Mouse (Mus musculus): Measurements from ENCODE around the gene Tmppe. TPM values are rescaled to one million over a fixed set of nuclear protein-coding genes. Genes with fewer than 3 reads are reported as not detected.

Tmppe gene
- polyA plus RNA-seq, 1 experiment from 2014 or later = 5.7 TPM

DNA sequence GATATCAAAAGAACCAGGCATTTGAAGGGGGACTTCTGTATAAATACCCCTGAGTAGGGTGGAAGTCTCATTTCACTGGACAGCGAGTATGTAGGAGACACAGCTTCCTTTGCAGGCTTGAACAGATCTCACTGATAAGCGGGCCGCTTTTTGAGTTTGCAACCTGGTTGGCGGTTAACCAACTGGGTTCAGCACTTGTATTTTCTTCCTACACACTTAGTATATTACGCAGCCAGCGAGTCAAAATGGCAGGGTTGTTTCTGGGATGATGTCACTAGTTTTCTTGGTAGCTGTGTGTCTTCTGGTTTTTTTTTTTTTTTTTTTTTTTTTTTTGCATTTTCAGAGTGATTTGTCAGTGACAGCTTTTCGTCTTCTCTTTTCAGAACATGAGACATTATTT is 20.9 kb downstream of the Tmppe start:
- Histone ChIP-seq H3K4me2 (replicated peaks; ENCODE audit: low read depth) (no peak overlapping the region), H3K9me3 (ENCODE audit: control insufficient read depth, low read length) (no peaks in the 10 kb centered on the region), H3K27me3 (ENCODE audit: control insufficient read depth, insufficient read depth, low read length) (no peaks in the 10 kb centered on the region), H3K4me3 (ENCODE audit: low read depth, low read length) (no peak overlapping the region), H3K36me3 (ENCODE audit: control insufficient read depth, insufficient read depth, low read length) (no peaks in the 10 kb centered on the region; the same call in 1 of the 2 replicates), H3K9ac (ENCODE audit: low read length) (no peak overlapping the region), H3K27ac (replicated peaks) (no peak overlapping the region), H3K4me1 (replicated peaks; ENCODE audit: control insufficient read depth, insufficient read depth) (no peaks in the 10 kb centered on the region)
- no peak for ATAC-seq (ENCODE audit: low FRiP score, low TSS enrichment)
- no peak for DNase-seq (ENCODE audit: low spot score)
- 92% methylated on average over 7 of the region's 7 CpGs for WGBS
- no peak for TF ChIP-seq CTCF (IDR thresholded peaks at IDR 0.05; ENCODE audit: low read depth)
- TF ChIP-seq EP300 (optimal IDR thresholded peaks at IDR 0.05) = no peak

DNA sequence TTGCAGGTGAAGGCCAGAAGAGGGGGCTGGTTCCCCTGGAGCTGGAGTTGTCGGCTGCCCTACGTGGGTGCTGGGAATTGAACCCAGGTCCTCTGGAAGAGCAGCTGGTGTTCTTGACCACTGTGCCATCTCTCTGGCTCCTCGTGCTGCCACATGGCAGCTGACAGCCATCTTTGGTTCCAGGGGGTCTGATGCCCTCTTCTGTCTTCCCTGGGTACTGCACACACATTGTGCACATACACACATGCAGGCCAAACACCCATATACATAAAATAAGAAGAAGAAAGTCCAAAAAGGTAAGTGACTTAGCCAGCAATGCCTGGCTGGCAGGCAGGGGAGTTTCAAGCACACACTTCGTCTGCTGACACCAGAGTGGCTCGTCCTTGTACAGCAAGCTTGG is 24.7 kb downstream of the Tmppe start:
- Histone ChIP-seq H3K27me3 (ENCODE audit: control insufficient read depth, insufficient read depth, low read length) (no peaks in the 10 kb centered on the region), H3K9me3 (ENCODE audit: control insufficient read depth, low read length) (no peaks in the 10 kb centered on the region), H3K36me3 (ENCODE audit: control insufficient read depth, insufficient read depth, low read length) (no peaks in the 10 kb centered on the region; the same call in 1 of the 2 replicates), H3K27ac (replicated peaks) (no peak overlapping the region), H3K4me1 (replicated peaks; ENCODE audit: control insufficient read depth, insufficient read depth) (no peaks in the 10 kb centered on the region), H3K4me3 (ENCODE audit: low read depth, low read length) (no peak overlapping the region), H3K4me2 (replicated peaks; ENCODE audit: low read depth) (no peak overlapping the region), H3K9ac (ENCODE audit: low read length) (no peak overlapping the region)
- WGBS = 97% methylated on average over 5 of the region's 5 CpGs
- DNase-seq (ENCODE audit: low spot score) = no peak
- TF ChIP-seq EP300 (optimal IDR thresholded peaks at IDR 0.05) = no peak
- no peak for TF ChIP-seq CTCF (IDR thresholded peaks at IDR 0.05; ENCODE audit: low read depth)
- ATAC-seq (ENCODE audit: low FRiP score, low TSS enrichment) = no peak

DNA sequence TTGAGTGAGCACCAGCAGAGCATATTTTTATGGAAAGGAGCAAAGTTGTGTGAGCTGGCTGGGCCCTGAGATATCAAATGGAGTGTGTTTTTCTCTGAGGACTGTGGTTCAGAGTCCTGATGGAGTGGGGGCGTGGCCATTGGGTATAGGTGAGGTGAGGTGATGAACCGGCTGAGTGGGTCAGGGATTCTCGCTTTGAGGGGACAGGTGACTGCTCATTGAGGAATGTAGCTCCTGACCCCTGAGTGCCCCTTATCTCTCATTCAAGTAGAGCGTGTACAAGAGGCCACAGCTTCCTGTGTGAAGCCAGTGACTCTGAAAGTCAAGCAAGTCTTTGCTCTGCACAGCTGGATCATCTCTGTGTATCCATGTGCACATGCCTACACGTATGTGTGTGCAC is 25.3 kb downstream of the Tmppe start:
- H3K27ac ChIP-seq (replicated peaks) = no peak overlapping the region
- no peak overlapping the region for H3K4me2 ChIP-seq (replicated peaks; ENCODE audit: low read depth)
- DNase-seq (ENCODE audit: low spot score) (no peak), ATAC-seq (ENCODE audit: low FRiP score, low TSS enrichment) (no peak)
- no peaks in the 10 kb centered on the region for H3K27me3 ChIP-seq (ENCODE audit: control insufficient read depth, insufficient read depth, low read length)
- H3K36me3 ChIP-seq (ENCODE audit: control insufficient read depth, insufficient read depth, low read length) = no peaks in the 10 kb centered on the region; the same call in 1 of the 2 replicates
- WGBS = 70% methylated on average over 5 of the region's 5 CpGs
- H3K4me3 ChIP-seq (ENCODE audit: low read depth, low read length) = no peak overlapping the region
- no peaks in the 10 kb centered on the region for H3K4me1 ChIP-seq (replicated peaks; ENCODE audit: control insufficient read depth, insufficient read depth)
- TF ChIP-seq CTCF (IDR thresholded peaks at IDR 0.05; ENCODE audit: low read depth) = no peak
- TF ChIP-seq EP300 (optimal IDR thresholded peaks at IDR 0.05) = no peak
- H3K9me3 ChIP-seq (ENCODE audit: control insufficient read depth, low read length) = no peaks in the 10 kb centered on the region
- H3K9ac ChIP-seq (ENCODE audit: low read length) = no peak overlapping the region

DNA sequence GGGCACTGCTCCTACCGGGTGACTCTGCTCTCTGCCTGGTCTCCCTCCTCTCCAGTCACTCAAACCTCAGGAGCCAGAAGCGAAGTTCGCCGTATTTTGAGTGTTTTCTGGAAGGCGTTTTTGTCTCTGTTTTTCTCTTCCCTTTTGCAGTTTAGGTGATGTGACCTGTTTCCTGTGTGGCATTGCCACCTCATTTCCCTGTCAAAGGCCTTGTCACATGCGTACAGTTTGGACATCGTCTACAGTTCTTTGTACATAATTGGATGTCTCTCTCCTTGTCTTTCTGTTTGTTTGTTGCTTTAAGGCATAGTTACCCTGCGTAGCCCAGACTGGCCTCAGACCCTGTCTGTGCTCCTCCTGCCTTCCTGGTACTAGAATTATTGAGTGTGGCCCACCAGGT is 26.5 kb downstream of the Tmppe start:
- Histone ChIP-seq H3K9ac (ENCODE audit: low read length) (no peak overlapping the region), H3K4me3 (ENCODE audit: low read depth, low read length) (no peak overlapping the region), H3K27me3 (ENCODE audit: control insufficient read depth, insufficient read depth, low read length) (no peaks in the 10 kb centered on the region), H3K4me2 (replicated peaks; ENCODE audit: low read depth) (no peak overlapping the region), H3K4me1 (replicated peaks; ENCODE audit: control insufficient read depth, insufficient read depth) (no peaks in the 10 kb centered on the region), H3K36me3 (ENCODE audit: control insufficient read depth, insufficient read depth, low read length) (no peaks in the 10 kb centered on the region), H3K9me3 (ENCODE audit: control insufficient read depth, low read length) (no peaks in the 10 kb centered on the region), H3K27ac (replicated peaks) (no peak overlapping the region)
- 93% methylated on average over 8 of the region's 8 CpGs for WGBS
- ATAC-seq (ENCODE audit: low FRiP score, low TSS enrichment) (no peak), DNase-seq (ENCODE audit: low spot score) (no peak)
- TF ChIP-seq EP300 (optimal IDR thresholded peaks at IDR 0.05) = no peak
- no peak for TF ChIP-seq CTCF (IDR thresholded peaks at IDR 0.05; ENCODE audit: low read depth)

DNA sequence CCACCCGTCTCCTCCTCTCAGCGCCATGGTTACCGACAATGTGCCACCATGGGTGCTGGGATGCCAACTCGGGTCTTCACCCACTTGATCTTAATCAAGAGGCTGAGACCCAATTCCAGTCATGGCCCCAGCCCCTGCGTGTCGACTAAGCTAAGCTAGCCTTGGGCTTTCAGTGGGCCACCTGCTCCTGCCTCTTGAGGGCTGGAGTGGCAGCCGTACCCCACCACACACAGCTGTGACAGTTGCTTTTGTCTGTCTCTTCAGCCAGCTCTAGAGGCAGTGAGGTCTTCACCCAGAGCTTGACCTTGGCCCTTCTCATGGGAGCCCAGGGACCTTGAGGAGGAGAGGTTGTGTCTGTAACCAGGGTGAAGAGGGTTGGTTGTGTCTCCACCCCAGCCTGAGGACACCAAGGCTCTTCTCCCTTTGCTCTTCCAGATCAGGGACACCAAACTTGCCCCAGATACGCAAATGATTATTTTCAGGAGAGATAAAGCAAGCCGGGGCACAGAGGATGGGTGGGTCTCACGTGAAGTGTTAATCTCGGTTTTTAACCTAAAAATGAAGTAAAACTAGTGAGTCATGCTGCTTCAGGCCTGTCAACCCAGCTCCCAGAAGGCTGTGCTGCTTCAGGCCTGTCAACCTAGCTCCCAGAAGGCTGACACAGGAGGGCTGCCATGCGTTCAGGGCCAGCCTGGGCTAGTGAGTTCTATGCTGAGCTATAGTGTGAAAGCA is 27.4 kb downstream of the Tmppe start:
- no peak for DNase-seq (ENCODE audit: low spot score)
- Histone ChIP-seq H3K27ac (replicated peaks) (no peak overlapping the region), H3K27me3 (ENCODE audit: control insufficient read depth, insufficient read depth, low read length) (no peaks in the 10 kb centered on the region), H3K4me2 (replicated peaks; ENCODE audit: low read depth) (no peak overlapping the region), H3K4me3 (ENCODE audit: low read depth, low read length) (no peak overlapping the region), H3K9me3 (ENCODE audit: control insufficient read depth, low read length) (no peaks in the 10 kb centered on the region), H3K9ac (ENCODE audit: low read length) (no peak overlapping the region), H3K36me3 (ENCODE audit: control insufficient read depth, insufficient read depth, low read length) (no peaks in the 10 kb centered on the region), H3K4me1 (replicated peaks; ENCODE audit: control insufficient read depth, insufficient read depth) (no peaks in the 10 kb centered on the region)
- 79% methylated on average over 12 of the region's 12 CpGs for whole genome bisulfite sequencing
- TF ChIP-seq CTCF (IDR thresholded peaks at IDR 0.05; ENCODE audit: low read depth) (no peak), EP300 (optimal IDR thresholded peaks at IDR 0.05) (no peak)
- ATAC-seq (ENCODE audit: low FRiP score, low TSS enrichment) = no peak

DNA sequence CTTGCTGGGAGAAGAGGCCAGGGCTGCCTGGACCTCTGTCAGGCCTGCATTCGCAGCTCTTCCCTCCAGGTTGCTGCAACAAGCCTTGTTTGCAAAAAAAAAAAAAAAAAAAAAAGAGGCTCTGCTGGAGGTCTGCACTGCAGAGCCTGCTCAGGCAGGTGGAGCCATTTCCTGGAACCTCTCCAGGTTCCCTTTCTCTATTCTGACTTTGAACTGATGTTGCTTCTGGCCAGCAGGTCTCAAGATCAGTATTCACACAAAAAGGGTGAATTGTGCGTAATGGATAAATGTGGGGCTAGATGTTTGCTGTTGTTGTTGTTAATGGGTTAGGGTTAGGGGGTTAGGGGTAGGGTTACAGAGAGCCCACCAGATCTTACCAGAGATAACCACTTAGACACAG is 34.8 kb downstream of the Tmppe start:
- ATAC-seq (ENCODE audit: low FRiP score, low TSS enrichment) = no peak
- Histone ChIP-seq H3K27me3 (ENCODE audit: control insufficient read depth, insufficient read depth, low read length) (no peaks in the 10 kb centered on the region), H3K36me3 (ENCODE audit: control insufficient read depth, insufficient read depth, low read length) (no peaks in the 10 kb centered on the region), H3K4me2 (replicated peaks; ENCODE audit: low read depth) (no peak overlapping the region), H3K27ac (replicated peaks) (no peak overlapping the region), H3K9ac (ENCODE audit: low read length) (no peak overlapping the region), H3K9me3 (ENCODE audit: control insufficient read depth, low read length) (no peaks in the 10 kb centered on the region), H3K4me3 (ENCODE audit: low read depth, low read length) (no peak overlapping the region), H3K4me1 (replicated peaks; ENCODE audit: control insufficient read depth, insufficient read depth) (no peaks in the 10 kb centered on the region)
- TF ChIP-seq CTCF (IDR thresholded peaks at IDR 0.05; ENCODE audit: low read depth) (no peak), EP300 (optimal IDR thresholded peaks at IDR 0.05) (no peak)
- DNase-seq (ENCODE audit: low spot score) = no peak
- WGBS = 69% methylated on average over 2 of the region's 2 CpGs

All from stomach, postnatal 0 days (tissue).